Mouse (Mus musculus) hindbrain, embryonic 11.5 days (tissue): ENCODE results near the gene Dgke. TPM values are rescaled to one million over a fixed set of nuclear protein-coding genes. Genes with fewer than 3 reads are reported as not detected.
A peak's percentile ranks its signal among the peaks of the same experiment; 100 is the strongest.

Source experiments
- ATAC-seq: fragments of 200-750 bp; cut with Nextera tagmentation; 2 replicates; pipeline ENCODE4 v1.8.0; 2017; ENCODE audit warnings: mild to moderate bottlenecking, moderate TSS enrichment, moderate library complexity; ENCODE audit not compliant: low FRiP score
- DNase-seq: peaks from one replicate; pipeline ENCODE4 v3.0.0-alpha.2; 2015; ENCODE audit warnings: low spot score
- H3K27ac ChIP-seq: fragments of 300-500 bp; sonication (generic); 2 replicates; pipeline ENCODE4 v1.5.1; 2014; ENCODE audit warnings: mild to moderate bottlenecking, low read depth, low read length
- H3K27me3 ChIP-seq: fragments of 300-500 bp; sonication (generic); 2 replicates; pipeline ENCODE4 v1.6.1; 2014; ENCODE audit warnings: mild to moderate bottlenecking, low read length, moderate library complexity, mixed read lengths; ENCODE audit not compliant: control insufficient read depth, insufficient read depth
- H3K36me3 ChIP-seq: fragments of 300-500 bp; sonication (generic); 2 replicates; pipeline ENCODE4 v1.6.1; 2014; ENCODE audit warnings: mild to moderate bottlenecking, low read length, moderate library complexity, mixed read lengths; ENCODE audit not compliant: control insufficient read depth, insufficient read depth
- H3K4me1 ChIP-seq: fragments of 300-500 bp; sonication (generic); replicated peaks from 2 replicates; pipeline ENCODE4 v1.6.1; 2014; ENCODE audit warnings: low read length, mixed read lengths; ENCODE audit not compliant: control insufficient read depth, insufficient read depth
- H3K4me2 ChIP-seq: fragments of 300-500 bp; sonication (generic); replicated peaks from 2 replicates; pipeline ENCODE4 v1.6.1; 2014; ENCODE audit warnings: mild to moderate bottlenecking, low read depth, low read length
- H3K4me3 ChIP-seq: fragments of 300-500 bp; sonication (generic); 2 replicates; pipeline ENCODE4 v1.5.1; 2014; ENCODE audit warnings: low read depth, low read length
- H3K9ac ChIP-seq: fragments of 300-500 bp; sonication (generic); 2 replicates; pipeline ENCODE4 v1.6.1; 2014; ENCODE audit warnings: low read depth, low read length
- H3K9me3 ChIP-seq: fragments of 300-500 bp; sonication (generic); 2 replicates; pipeline ENCODE4 v1.6.1; 2016; ENCODE audit warnings: low read length; ENCODE audit not compliant: control insufficient read depth
- WGBS: fragments of 180-500 bp; shearing (Covaris S2); extraction: QIAGEN DNeasy Blood & Tissue Kit; methylation state at CpG from one replicate; pipeline ENCODE4 v1.1.7; 2014; 5-methylcytosine and 5-hydroxymethylcytosine counted together
- polyA plus RNA-seq: library from polyadenylated mRNA; unstranded; fragments of >200 nt; fragmentation: Nextera tagmentation; extraction: Ambion mirVana; gene quantifications from 2 replicates; pipeline ENCODE4 v1.2.1, GENCODE M21; 2014

Gene Dgke
- 4.1 and 5.2 TPM in 2 replicates for polyA plus RNA-seq

- WGBS: 94% methylated on average over 1 of the region's 1 CpGs
Observed at GRCm38 (mm10) chr11:89066750-89067149, at the start of gene Dgke. Gene Dgke (minus strand): TSS chr11:89066850.

GRCm38 (mm10) chr11:89107180-89107807 is 40.6 kb upstream of the Dgke start:
- no peaks in the 10 kb centered on the region for H3K4me1 ChIP-seq
- no peak overlapping the region for H3K4me2 ChIP-seq
- WGBS: 30% methylated on average over 12 of the region's 12 CpGs
- no peaks in the 10 kb centered on the region for H3K9me3 ChIP-seq
- no peak for DNase-seq
- H3K27me3 ChIP-seq: no peaks in the 10 kb centered on the region
- no peak overlapping the region for H3K27ac ChIP-seq
- ATAC-seq: no peak
- H3K4me3 ChIP-seq: no peak overlapping the region
- H3K9ac ChIP-seq: no peak overlapping the region
- H3K36me3 ChIP-seq: no peaks in the 10 kb centered on the region

More at GRCm38 (mm10) chr11:89066750-89067149, at the start of gene Dgke:
- no peaks in the 10 kb centered on the region for H3K4me1 ChIP-seq
- no peaks in the 10 kb centered on the region for H3K9me3 ChIP-seq
- H3K9ac ChIP-seq: no peak within 1 kb of the TSS
- DNase-seq: no peak
- H3K36me3 ChIP-seq: no peaks in the 10 kb centered on the region
- no peak for ATAC-seq
- no peak within 1 kb of the TSS for H3K4me2 ChIP-seq
- no peaks in the 10 kb centered on the region for H3K27me3 ChIP-seq
- no peak within 1 kb of the TSS for H3K27ac ChIP-seq
- no peak within 1 kb of the TSS for H3K4me3 ChIP-seq

- no peak overlapping the region for H3K27ac ChIP-seq
- H3K9me3 ChIP-seq: no peaks in the 10 kb centered on the region
- H3K4me2 ChIP-seq: no peak overlapping the region
- no peaks in the 10 kb centered on the region for H3K27me3 ChIP-seq
- H3K4me1 ChIP-seq: no peaks in the 10 kb centered on the region
- ATAC-seq (no peak), DNase-seq (no peak)
- H3K9ac ChIP-seq: no peak overlapping the region
- no peaks in the 10 kb centered on the region for H3K36me3 ChIP-seq
- WGBS: 89% methylated on average over 11 of the region's 11 CpGs
- no peak overlapping the region for H3K4me3 ChIP-seq
Observed at GRCm38 (mm10) chr11:89105823-89106222, 39.2 kb upstream of the Dgke start.

GRCm38 (mm10) chr11:89105211-89105610 is 38.6 kb upstream of the Dgke start:
- H3K4me2 ChIP-seq: no peak overlapping the region
- no peaks in the 10 kb centered on the region for H3K4me1 ChIP-seq
- H3K27ac ChIP-seq: no peak overlapping the region
- H3K9ac ChIP-seq: no peak overlapping the region
- ATAC-seq: no peak
- no peaks in the 10 kb centered on the region for H3K27me3 ChIP-seq
- no peak for DNase-seq
- H3K36me3 ChIP-seq: no peaks in the 10 kb centered on the region
- WGBS: 93% methylated on average over 8 of the region's 8 CpGs
- no peak overlapping the region for H3K4me3 ChIP-seq
- no peaks in the 10 kb centered on the region for H3K9me3 ChIP-seq

- H3K9me3 ChIP-seq: no peaks in the 10 kb centered on the region
- H3K4me1 ChIP-seq: no peaks in the 10 kb centered on the region
- 89% methylated on average over 14 of the region's 14 CpGs for WGBS
- H3K4me2 ChIP-seq: no peak overlapping the region
- no peaks in the 10 kb centered on the region for H3K36me3 ChIP-seq
- no peaks in the 10 kb centered on the region for H3K27me3 ChIP-seq
- no peak overlapping the region for H3K4me3 ChIP-seq
- H3K27ac ChIP-seq: no peak overlapping the region
- ATAC-seq (no peak), DNase-seq (no peak)
- no peak overlapping the region for H3K9ac ChIP-seq
Observed at GRCm38 (mm10) chr11:89103166-89103565, 36.5 kb upstream of the Dgke start.

GRCm38 (mm10) chr11:89100826-89101321 is 34.2 kb upstream of the Dgke start:
- H3K4me3 ChIP-seq: no peak overlapping the region
- no peaks in the 10 kb centered on the region for H3K9me3 ChIP-seq
- no peak overlapping the region for H3K27ac ChIP-seq
- no peaks in the 10 kb centered on the region for H3K36me3 ChIP-seq
- DNase-seq: peak; percentile 27
- 46% methylated on average over 17 of the region's 17 CpGs for WGBS
- no peaks in the 10 kb centered on the region for H3K27me3 ChIP-seq
- no peak for ATAC-seq
- H3K4me2 ChIP-seq: peak overlapping the region; percentile 17; the same call in 1 of the 2 replicates
- H3K9ac ChIP-seq: no peak overlapping the region
- H3K4me1 ChIP-seq: no peaks in the 10 kb centered on the region

- H3K9ac ChIP-seq: no peak overlapping the region
- no peaks in the 10 kb centered on the region for H3K27me3 ChIP-seq
- peak; percentile 76 for ATAC-seq
- peak; percentile 86 for DNase-seq
- H3K36me3 ChIP-seq: no peaks in the 10 kb centered on the region
- H3K4me3 ChIP-seq: no peak overlapping the region
- no peaks in the 10 kb centered on the region for H3K4me1 ChIP-seq
- WGBS: under 1% methylated on average over 9 of the region's 9 CpGs
- H3K4me2 ChIP-seq: peak overlapping the region; percentile 17; the same call in 1 of the 2 replicates
- no peaks in the 10 kb centered on the region for H3K9me3 ChIP-seq
- no peak overlapping the region for H3K27ac ChIP-seq
Observed at GRCm38 (mm10) chr11:89100403-89100802, 33.8 kb upstream of the Dgke start.

- Histone ChIP-seq H3K27me3 (no peaks in the 10 kb centered on the region), H3K9me3 (no peaks in the 10 kb centered on the region), H3K4me2 (no peak overlapping the region), H3K27ac (no peak overlapping the region), H3K36me3 (no peaks in the 10 kb centered on the region), H3K4me3 (no peak overlapping the region), H3K9ac (no peak overlapping the region), H3K4me1 (no peaks in the 10 kb centered on the region)
- DNase-seq (no peak), ATAC-seq (no peak)
- WGBS: 77% methylated on average over 6 of the region's 6 CpGs
Observed at GRCm38 (mm10) chr11:89098930-89099329, 32.3 kb upstream of the Dgke start.
